Mouse (Mus musculus) frontal cortex, postnatal 36 days (tissue): Measurements from ENCODE around the gene Mrpl33.

ENCODE experiments used
- DNase-seq, 2 experiments: peaks; one replicate each; pipeline ENCODE4 v3.0.0; 2022; ENCODE audit warnings: low spot score in 2 of 2

Mrpl33 gene

DNA sequence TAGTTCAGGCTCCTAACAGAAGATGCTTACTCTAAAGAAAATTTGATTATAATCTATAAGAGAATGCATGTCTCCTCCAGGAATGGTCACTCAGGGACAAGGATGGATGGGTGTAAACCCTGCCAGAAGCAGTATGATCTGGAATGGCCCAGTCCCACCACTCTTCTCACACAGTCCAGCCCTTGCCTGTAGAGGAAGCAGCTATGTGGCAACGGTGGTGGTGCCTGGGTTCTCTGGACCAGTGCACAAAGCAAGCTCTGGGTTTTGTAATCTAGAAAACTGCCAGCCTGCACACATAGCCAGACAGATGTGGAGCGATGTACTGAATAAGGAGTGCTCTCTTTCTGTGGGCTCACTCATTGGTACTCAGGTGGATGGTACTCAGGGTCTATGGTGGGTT is 43.8 kb downstream of the Mrpl33 start:
- DNase-seq, result no peak

DNA sequence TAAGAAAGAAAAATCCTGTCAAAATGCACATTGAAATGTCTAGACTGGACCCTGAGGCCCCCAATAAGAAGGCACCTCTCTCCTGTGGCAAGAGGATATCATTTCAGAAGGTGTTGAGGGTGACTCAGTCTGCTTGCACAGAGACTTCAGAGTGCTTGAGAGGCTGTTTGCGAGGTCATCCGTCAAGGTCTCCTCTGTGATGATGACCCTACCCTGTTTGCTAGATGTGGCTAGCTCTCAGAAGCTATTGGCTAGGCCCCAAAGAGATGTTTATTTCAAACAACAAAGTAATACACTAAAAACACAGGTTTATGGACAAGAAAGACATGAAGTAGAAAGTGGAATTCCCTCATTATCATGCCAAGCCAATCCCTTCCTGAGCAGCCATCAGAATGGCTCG is 45.6 kb downstream of the Mrpl33 start:
- no peak for DNase-seq

DNA sequence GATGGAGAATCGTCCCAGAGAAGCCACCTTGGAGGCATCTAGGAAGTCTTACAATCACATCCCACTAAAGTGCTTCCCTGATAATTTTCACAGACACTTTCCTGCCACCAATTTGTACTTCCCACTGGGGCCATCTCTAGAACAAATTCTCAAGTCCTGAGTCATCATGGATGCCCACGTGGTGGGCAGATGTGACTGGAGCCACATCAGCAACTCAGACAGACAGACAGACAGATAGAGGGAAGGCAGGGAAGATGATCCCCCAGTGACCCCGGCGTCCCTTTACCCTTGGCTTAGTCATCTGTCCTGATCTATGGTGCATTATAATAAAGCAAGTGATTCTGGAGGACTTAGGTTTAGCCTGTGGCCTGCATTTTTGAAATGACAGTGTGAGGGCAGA is 47.5 kb downstream of the Mrpl33 start:
- no peak for DNase-seq

DNA sequence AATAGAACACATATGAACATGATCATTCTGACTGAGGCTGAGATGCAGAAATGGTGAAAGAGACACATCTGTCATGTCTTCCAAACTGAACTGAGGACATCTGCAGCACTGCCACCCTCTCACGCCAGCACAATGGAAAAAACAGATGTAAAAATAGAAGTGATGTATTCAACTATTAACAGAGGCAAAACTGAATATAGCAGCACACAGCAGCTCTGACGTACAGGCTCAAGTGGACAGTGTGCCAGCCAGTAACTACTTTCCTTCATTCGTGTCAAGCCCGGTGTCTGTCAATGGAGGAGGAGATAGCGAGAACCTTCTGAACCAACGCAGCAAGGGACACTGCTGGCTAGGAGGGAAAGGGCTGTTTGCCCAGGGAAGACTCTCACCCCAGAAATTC is 48.1 kb downstream of the Mrpl33 start:
- DNase-seq, result peak in 1 of 2 experiments; percentile 20

DNA sequence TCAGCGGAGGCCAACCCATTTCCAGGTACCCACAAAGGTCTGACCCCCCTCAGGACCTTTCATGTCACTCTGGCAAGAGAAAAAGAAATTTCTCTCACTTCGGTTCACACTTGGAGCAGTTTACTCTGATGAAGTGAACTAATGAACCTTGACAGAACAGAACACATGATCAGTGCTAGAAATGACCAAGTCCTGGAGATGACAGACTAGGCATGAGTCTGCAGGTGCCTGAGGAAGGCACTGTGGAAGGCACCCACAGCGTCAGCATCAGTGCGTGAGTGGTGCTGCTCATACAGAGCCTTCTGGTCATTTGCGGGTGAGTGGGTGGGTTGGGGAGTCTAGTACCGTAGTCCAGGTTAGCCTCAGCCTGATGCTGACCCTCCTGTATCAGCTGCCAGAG is 49.1 kb downstream of the Mrpl33 start:
- no peak for DNase-seq

DNA sequence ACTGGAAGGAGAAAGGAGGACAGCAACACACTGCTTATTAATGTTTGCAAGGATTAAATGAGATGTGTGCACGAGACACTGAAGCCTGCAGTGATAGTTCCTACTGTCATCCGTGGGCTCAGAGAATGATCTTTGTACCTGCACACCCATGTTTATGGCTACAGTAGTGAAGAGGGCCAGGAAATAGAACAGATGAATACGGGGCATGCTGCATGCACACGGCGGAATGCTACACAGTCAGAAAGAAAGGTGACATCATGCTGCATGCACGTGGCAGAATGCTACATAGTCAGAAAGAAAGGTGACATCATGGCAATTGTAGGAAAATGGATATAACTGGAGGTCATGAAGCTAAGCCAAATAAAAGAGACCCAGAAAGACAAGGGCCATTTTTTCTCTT is 49.8 kb downstream of the Mrpl33 start:
- no peak for DNase-seq

DNA sequence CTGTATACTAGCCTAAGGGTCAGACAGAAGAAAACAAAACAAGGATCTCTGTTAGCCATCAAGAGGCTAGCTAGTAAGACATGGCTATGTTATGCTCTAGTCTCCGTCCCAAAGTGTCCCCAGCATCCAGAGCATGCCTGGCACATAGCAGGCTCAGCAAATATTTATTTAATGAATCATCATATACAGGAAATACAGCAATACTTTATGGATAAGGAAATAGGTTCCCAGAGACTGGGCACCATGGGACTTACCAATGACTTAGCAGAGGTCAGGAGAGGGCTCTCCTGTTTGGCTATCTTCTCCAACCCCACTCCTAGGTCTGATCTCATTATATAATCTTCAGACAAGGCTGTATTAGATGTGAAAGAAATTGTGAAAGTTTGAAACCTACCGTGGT is 50.6 kb downstream of the Mrpl33 start:
- DNase-seq, result no peak

DNA sequence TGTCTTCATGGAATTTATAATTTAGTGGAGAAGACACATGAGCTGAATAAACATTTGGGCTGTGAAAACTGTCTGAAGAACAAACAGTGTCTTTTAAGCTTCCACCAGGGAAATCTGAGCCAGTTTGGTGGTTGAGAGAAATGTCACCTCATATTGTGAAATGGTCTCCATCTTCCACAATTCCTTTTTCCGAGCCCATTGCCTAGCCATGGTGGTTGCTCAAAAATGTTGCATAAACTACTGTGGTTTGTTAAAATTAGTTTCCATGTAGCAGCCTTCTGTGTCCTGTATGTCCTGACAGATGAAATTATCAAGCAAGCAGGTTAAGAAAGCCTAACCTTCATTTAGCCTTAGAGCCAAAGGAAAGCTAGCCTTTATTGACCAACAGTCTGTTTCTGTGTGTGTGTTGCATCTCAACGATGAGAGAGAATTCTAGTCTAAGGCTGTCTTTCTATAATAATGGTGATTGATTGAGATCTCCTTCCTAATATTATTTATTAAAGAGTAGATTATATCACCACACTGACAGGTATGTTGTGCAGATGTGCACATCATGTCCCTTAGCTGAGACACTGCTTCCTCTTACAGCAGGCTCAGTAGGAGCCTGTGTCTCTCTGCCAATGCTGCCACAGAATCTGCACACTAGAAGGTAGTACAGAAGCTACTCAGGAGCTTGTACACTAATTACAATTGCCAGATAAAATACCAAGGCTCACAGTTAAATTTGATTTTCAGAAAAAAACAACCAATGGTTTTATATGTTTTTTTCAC is 54.0 kb downstream of the Mrpl33 start:
- no peak for DNase-seq

DNA sequence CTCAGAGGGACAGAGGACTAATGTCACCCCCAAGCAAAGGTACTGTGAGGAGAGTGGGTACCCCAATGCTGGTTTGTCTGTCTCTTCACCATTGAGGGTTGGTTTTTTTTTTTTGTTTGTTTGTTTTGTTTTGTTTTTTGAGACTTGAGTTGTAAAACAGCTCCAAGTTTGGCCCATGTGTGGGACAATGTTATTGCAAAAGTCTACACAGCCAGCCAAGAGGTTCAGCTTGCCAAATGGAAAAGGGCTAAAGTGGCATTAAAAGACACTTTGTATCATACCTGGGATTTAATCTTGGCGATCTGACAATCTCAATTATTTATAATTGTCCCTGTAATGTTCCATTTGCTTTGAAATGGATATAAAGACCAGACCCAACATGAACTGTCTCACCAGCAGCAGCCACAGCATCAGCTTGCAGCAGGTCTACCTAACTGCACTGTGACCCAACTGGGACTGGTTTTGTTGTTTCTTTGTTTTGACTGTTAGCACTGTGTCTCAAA is 59.0 kb downstream of the Mrpl33 start:
- no peak for DNase-seq

DNA sequence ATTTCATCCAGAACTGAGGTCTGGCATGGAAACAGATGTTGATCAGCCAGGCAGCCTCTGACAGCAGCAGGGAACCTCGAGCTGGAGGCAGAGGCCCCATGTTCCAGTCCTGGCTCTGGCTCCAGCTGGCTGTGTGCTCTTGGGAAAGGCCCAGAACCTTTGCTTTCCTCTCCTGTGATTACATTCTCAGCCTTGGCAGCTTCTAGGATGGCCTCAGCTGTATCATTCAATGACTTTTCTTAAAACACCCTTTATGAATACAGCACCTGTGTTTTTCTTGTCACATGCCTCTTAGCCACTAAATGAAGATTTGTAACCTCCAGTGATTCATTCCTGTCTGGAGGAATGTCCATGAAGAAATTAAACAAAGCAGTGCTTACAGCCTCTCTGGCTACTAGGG is 69.4 kb downstream of the Mrpl33 start:
- DNase-seq, result no peak

DNA sequence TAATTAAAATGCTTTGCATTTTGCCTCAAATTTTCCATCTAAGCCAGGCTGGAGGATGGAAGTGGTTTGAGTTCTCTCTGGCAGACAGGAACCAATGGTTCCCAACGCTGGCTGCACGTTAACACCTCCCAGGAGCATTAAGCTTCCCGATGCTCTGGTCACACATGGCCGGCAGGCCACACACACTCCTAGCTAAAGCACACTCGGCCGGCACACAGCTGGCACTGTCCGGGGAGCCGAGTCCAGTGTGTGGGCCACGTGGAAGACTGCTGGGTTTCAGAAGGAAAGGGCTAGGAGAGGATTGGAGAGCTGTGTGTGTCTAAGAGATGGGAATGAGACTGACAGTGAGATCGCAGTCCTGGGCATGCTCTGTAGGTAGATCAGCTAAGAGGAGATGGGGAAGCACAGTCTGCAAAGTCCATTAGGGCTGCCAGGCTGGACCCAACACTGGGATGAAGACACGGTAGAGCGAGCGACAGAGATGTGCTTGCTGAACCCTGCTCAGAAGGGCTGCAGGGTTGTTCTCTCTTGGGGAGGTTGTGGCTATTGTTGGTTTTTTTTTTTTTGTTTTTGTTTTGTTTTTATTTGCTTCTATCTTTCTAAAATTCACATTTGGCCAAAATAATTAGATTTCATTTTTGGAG is 71.7 kb downstream of the Mrpl33 start:
- no peak for DNase-seq

DNA sequence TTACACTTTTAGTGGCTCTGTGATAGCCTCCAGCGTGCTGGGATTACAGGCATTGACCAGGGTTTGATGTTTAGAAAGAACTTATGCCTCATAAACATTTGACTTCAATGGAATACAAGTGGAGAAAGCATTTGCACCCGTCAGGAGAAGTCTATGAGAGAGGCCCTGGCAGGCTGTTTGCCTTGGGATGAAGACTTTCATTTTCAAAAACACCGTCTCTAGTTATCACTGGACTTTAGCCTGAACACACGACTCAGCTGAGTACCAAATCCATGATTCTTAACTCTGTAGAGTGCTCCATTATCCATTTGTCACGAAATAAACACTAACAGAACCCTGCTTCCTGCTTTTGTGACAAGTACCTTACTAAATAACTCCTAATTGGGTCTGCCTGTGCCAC is 73.2 kb downstream of the Mrpl33 start:
- DNase-seq, result no peak

DNA sequence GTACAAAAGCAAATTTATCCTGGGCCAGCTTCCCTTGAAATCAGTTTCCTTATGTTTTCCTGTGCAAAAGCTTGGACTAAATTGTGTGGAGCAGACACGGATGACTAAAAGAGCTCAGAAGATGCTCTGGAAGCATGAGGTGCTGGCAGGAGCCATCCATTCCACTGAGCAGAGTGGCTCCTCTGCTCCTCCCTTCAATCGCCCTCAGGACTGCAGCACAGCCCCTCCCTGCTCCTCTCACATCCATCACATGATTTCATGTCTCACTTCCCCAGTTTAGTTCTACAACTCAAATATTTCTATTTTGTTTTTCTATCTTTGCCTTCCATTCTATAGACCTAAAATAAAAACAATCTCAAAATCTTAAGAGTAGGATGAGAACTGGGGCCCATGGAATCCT is 74.4 kb downstream of the Mrpl33 start:
- DNase-seq, result no peak

DNA sequence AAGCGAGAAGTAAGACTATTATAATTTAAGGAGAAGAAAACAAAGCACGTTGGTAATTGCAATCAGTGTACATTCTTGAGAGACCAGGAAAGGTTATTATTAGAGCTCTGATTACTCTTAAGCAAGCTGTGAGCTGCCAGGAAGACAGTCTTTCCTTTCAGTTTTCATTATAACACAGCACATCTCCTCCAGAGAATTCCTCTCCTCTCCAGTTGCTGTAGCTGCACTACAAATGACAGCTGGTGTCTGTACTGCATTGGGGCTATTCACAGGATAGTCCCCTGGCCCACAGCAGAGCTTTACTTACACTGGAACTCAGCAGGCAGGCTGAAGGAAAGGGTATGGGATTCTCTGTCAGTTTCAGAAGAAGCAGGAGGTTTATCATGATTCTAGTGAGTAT is 76.7 kb downstream of the Mrpl33 start:
- DNase-seq, result no peak

DNA sequence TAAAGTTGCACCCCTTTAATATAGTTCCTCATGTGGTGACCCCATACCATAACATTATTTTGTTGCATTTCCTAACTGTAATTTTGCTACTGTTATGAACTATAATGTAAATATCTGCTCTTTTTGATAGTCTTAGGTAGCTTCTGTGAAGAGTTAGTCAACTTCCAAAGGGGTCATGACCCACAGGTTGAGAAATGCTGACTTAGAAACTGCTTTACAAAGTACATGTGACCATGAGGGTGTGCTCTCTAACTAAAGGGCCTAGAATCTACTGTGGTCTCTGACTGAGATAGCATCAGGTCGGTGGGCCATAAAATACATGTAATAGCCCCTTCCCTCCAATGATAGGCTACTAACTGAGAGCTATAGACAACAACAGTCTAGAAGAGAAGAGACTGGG is 81.3 kb downstream of the Mrpl33 start:
- no peak for DNase-seq

DNA sequence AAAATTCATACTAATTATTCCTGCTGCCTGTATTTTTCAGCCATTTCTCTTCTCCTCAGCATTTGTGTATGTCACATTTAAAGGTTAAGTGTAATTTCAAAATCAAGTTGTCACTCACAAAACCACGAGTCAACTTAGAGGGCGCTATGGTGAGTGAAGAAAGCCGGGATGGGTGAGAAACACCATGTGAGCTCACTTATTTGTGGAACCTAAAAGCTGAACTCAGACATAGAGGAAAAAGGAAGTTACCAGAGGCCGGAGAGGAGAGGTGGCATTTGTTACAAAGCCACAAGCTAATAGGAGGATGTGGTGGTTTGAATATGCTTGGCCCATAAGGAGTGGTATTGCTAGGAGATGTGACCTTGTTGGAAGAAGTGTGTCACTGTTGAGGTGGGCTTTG is 83.4 kb downstream of the Mrpl33 start:
- DNase-seq, result no peak

DNA sequence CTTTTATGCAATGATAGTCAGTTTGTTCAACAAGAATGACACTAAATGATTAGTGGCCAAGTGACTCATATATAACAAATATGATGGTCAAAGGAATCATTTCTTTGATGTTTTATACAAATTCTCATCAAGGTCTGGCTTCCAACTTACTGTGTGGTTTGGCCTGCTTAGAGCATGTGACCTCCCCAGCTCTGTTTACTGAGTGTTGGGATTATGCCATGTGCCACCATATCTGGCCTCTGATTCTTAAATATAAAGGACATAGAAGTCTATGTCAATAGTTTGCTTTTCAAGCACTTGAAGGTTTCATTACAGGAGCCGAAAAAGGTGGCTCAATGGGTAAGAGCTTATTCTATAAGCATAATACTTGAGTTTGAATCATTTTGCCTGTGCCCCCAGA is 85.6 kb downstream of the Mrpl33 start:
- DNase-seq, result no peak

DNA sequence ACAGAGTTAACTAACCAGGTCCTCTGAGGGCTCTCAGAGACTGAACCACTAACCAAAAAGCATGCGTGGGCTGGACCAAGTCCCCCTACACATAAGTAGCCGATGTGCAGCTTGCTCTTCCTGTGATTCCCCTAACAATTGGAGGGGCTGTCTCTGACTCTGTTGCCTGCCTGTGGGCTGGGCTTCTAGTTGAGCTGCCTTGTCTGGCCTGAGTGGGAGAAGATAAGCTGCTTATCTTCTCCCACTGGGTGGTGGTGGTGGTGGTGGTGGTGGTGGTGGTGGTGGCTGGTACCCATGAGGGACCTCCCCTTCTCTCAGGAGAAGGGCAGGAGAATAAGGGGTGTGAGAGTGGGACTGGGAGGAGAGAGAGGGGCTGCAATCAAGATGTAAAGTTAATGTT is 89.3 kb downstream of the Mrpl33 start:
- no peak for DNase-seq

DNA sequence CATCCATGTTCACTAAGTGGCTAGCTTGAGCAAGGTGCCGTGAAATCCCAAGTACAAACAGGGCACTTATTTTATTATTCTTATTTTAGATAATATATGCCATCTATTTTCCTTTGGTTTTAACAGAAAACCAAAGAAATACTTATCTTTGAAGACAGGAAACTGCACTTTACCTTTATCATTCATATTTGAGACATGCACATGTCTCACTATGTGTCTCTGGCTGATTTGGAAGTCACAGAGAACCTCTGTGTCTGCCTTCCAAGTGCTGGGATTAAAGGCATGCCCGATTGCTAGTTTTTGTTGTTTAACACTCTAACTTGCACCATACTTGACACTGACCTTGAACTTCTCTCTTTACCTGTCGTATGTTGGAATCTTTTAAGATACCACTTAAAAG is 91.2 kb downstream of the Mrpl33 start:
- DNase-seq, result no peak

DNA sequence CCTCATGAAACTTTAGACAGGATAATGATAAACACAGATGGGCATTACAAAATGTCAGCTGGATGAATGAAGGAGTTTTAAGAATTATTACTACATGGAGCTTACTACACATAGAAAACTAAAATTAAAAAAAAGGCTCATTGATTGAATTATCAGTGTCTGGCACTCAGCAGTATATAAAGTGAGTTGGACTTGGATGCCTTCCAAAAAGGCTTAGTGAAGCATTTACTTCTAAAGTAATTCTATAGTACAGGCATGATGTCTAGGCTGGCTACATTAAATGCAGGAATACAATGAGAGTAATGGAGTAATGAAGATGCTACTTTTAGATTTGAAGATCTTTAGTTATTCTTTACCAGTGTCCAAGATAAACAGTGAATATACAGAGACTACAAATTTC is 96.5 kb downstream of the Mrpl33 start:
- DNase-seq, result no peak

DNA sequence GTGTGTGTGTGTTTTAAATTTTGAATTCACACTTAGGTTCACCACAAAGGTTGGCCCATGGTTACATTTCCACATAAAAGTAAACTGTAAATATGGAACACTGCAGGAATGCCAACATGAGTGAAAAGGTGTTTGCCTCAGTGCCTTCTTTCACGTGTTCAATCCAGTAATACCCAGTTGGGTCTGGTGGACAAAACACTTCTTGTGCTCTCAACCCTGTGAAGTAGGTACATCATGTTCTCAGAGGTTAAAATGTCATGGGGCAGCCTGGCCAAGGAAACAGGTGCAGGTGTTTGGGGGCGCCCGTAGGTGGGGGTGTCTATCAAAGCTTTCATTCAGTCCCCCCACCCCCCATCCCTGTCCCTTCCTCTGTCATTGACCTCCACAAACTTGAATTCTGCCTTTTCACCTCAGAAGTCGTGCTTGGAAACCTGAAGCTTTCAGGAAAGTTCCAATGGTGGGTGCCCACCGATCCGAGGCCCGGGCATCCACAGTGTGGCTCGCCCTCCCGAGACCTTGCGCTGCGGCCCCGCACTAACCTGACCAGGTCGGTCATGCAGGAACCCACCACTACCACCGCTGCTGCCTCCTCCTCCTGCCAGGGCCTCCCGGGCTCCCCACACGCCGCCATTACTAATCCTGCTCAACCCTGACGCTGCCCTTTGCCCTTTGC is 100.4 kb downstream of the Mrpl33 start, which contains the start of gene Rbks:
Rbks (minus strand) TSS at position 657 of the 673 bp plus-strand sequence.
- no peak for DNase-seq

DNA sequence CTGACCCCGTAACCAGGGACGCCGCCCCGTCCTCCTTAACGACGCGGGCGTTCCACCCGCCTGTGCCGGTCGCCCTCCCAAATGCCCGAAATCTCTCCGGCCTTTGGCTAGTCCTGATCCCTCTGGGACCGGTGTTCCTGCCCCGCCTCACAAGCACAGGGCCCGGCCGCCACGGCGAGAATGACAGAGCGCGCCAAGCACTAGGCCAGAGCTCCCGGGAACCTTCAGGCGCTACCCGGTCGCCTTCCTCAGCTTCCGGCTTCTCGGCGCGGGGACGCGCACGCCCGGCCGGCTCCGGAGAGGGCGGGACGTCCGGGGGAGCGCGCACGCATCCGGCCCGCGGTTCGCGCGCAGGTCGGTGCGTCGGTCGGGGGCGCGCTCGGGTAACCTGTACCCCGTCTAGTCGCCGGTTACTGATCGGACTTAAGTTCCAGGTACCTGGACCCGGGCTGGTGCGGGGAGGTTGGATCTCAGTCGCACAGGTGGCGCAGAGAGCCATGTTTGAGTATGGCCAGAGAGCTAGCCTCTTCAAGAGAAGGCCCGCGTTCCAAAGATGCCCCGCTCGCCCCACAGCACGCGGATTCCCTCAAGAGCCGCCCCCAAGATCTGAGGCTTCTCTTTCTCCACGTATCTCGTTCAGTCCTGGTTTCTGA is 101.0 kb downstream of the Mrpl33 start, which contains the start of gene Babam2:
Babam2 (plus strand) TSS at position 41 of the 653 bp plus-strand sequence.
- DNase-seq, result peak; percentile 82 to 90
